Mouse (Mus musculus) frontal cortex, adult 2 months (tissue): ENCODE results near the gene Gpx1. TPM values are rescaled to one million over a fixed set of nuclear protein-coding genes. Genes with fewer than 3 reads are reported as not detected.

ENCODE experiments used
- polyA plus RNA-seq: library from polyadenylated mRNA; depleted of rRNA; stranded (reverse); fragments of >200 nt; gene quantifications from 2 replicates; pipeline ENCODE4 v1.2.3, GENCODE M21; 2012; rRNA removed

Gpx1 gene
- polyA plus RNA-seq, 1 experiment, result 271 TPM

Other genes starting within 250 kb of the Gpx1 start
- gene Apeh, start 244.3 kb upstream of the Gpx1 start, polyA plus RNA-seq, result 32.7 and 32.9 TPM in 2 replicates
- gene Bsn, start 148.5 kb upstream of the Gpx1 start, polyA plus RNA-seq, result 95.0 and 100 TPM in 2 replicates
- gene Dag1, start 74.9 kb upstream of the Gpx1 start, polyA plus RNA-seq, result 36.1 and 38.8 TPM in 2 replicates
- 85.9 and 110 TPM in 2 replicates for gene Nicn1, start 48.5 kb upstream of the Gpx1 start, polyA plus RNA-seq
- 57.5 and 60.3 TPM in 2 replicates for gene Amt, start 42.0 kb upstream of the Gpx1 start, polyA plus RNA-seq
- 153 and 170 TPM in 2 replicates for gene Rhoa, start 32.8 kb upstream of the Gpx1 start, polyA plus RNA-seq
- gene Tcta, start 32.7 kb upstream of the Gpx1 start, polyA plus RNA-seq, result 47.5 and 53.5 TPM in 2 replicates
- gene Usp4, start 8.9 kb downstream of the Gpx1 start, polyA plus RNA-seq, result 116 and 128 TPM in 2 replicates
- gene 1700102P08Rik, start 53.9 kb downstream of the Gpx1 start, polyA plus RNA-seq, result 1.5 and 1.6 TPM in 2 replicates
- 0.86 and 0.98 TPM in 2 replicates for gene Ccdc36, start 89.6 kb downstream of the Gpx1 start, polyA plus RNA-seq
- not detected in 2 replicates for gene BC048562, start 97.6 kb downstream of the Gpx1 start, polyA plus RNA-seq
- gene Ccdc71, start 121.6 kb downstream of the Gpx1 start, polyA plus RNA-seq, result 22.3 and 22.6 TPM in 2 replicates
- gene Klhdc8b, start 122.7 kb downstream of the Gpx1 start, polyA plus RNA-seq, result 62.5 and 63.7 TPM in 2 replicates
- 36.6 and 38.1 TPM in 2 replicates for gene Lamb2, start 140.8 kb downstream of the Gpx1 start, polyA plus RNA-seq
- 172 TPM in 2 replicates for gene Usp19, start 151.7 kb downstream of the Gpx1 start, polyA plus RNA-seq
- 123 and 126 TPM in 2 replicates for gene Qars, start 168.8 kb downstream of the Gpx1 start, polyA plus RNA-seq
- gene Qrich1, start 177.9 kb downstream of the Gpx1 start, polyA plus RNA-seq, result 98.2 and 129 TPM in 2 replicates
- gene Impdh2, start 221.4 kb downstream of the Gpx1 start, polyA plus RNA-seq, result 72.2 and 74.4 TPM in 2 replicates
- gene Ndufaf3, start 228.5 kb downstream of the Gpx1 start, polyA plus RNA-seq, result 61.2 and 63.4 TPM in 2 replicates
- 259 and 275 TPM in 2 replicates for gene Dalrd3, start 231.0 kb downstream of the Gpx1 start, polyA plus RNA-seq
- 114 and 138 TPM in 2 replicates for gene Wdr6, start 239.8 kb downstream of the Gpx1 start, polyA plus RNA-seq